Mouse (Mus musculus) cerebellum, adult (tissue): ENCODE results near the gene Map1lc3a.

Source experiments
- ATAC-seq: cut with Nextera tagmentation; 2 replicates; pipeline ENCODE4 v1.9.2; 2017; ENCODE audit warnings: mild to moderate bottlenecking, moderate library complexity, mixed read lengths; ENCODE audit not compliant: insufficient number of reproducible peaks, low FRiP score, low TSS enrichment

Gene Map1lc3a

GRCm38 (mm10) chr2:155284647-155285046, 8.6 kb downstream of the Map1lc3a start:
- ATAC-seq = no peak

DNA sequence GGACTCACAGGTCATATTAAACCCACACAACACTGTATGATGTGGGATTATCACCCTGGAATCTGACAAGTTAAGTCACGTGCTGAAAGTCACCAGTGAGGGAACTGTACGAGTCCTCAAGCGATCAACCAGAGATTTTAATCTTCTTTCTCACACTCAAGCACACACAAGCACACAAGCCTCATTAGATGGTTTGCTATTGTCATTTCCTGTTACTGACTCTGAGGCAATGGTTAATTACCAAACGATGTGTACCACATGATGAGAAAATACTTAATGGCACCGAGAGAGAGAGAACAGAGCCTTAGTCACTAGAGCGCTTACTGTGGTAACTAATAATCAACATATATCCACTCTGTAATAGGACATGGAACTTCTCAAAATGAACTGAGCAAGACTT, 9.6 kb downstream of the Map1lc3a start:
- no peak for ATAC-seq

- ATAC-seq = no peak
Observed at GRCm38 (mm10) chr2:155287456-155288250, 11.6 kb downstream of the Map1lc3a start.

DNA sequence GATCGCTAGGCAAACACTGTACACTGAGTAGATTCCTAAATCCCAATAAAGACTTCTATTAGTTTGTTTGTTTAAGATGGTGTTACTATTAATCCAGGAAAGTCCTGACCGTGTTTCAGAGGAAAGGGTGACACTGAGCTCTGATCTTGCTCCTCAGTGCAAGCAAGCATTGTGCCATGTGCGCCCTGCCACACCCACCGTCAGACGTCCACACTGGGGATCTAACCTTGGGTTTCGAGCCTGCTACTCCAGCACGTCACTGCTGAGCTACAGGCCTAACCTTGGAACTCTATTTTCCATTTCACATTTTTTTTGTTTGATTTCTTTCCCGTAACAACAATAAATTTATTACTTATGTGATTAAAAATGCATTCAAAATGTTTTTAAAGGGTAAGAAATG, 14.0 kb downstream of the Map1lc3a start:
- ATAC-seq = no peak

- no peak; the same call in 1 of the 2 replicates for ATAC-seq
Observed at GRCm38 (mm10) chr2:155293382-155293781, 17.3 kb downstream of the Map1lc3a start.

GRCm38 (mm10) chr2:155293946-155294345, 17.8 kb downstream of the Map1lc3a start:
- no peak for ATAC-seq

- no peak for ATAC-seq
Observed at GRCm38 (mm10) chr2:155295453-155295852, 19.4 kb downstream of the Map1lc3a start.

DNA sequence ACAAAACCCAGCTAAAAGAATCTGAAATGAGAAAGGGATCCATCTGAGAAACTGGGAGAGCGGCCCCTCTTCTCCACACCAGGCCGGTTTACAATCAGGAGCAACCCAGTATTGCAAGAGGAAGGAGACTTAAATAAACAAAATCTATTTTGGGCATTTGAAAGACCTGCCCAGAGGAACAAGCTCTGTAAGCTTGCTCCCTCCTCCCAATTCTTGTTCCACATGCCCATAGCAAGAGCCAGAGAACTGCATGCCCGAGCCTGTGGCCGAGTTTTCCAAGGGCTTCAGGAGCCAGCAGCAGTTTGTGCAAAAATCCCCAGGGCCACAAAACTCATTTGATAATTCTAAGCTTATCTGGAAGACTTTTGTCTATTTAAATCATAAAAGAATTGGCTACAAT, 23.5 kb downstream of the Map1lc3a start:
- ATAC-seq = no peak

- no peak for ATAC-seq
Observed at GRCm38 (mm10) chr2:155308936-155309592, 33.0 kb downstream of the Map1lc3a start.

DNA sequence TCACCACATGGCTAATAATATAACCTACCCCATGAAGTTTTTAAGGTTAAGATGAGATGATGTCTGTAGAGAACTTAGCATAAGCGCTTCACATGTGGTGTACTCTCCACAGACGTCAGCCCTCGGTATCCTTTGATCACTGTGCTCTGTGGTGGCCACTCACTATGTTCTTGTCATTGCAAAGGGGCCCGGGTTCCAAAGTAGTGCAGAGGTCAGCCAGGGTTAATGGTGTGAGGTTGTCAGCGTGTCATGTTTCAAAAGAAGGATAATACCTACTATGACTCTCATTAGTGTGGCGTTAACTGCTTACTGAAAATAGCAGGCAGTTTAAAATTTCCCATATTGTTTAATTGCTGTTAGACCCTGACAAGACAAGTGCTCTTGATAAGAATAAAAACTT, 37.6 kb downstream of the Map1lc3a start:
- no peak for ATAC-seq

- ATAC-seq = no peak
Observed at GRCm38 (mm10) chr2:155318618-155319017, 42.5 kb downstream of the Map1lc3a start.

- ATAC-seq = no peak
Observed at GRCm38 (mm10) chr2:155320596-155320995, 44.5 kb downstream of the Map1lc3a start.

DNA sequence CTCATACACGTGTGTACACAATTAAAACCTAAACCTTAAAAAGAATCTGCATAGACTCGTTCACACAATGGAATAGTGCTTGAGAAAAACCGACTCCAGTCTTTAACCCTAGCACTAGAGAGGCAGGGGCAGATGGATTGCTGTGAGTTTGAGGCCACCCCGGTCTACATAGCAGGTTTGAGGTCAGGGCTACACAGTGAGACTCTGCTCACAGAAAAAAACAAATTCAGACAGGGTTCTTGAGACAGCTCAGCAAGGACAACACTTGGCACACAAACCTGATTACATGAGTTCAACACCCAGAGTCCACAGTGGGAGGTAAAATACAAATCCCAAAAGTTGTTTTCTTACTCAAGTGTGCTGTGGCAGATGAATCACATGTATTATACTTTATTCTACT, 49.9 kb downstream of the Map1lc3a start:
- no peak for ATAC-seq
